8 mouse cellular contexts compared by ENCODE assay signal in the genomic region with DNA sequence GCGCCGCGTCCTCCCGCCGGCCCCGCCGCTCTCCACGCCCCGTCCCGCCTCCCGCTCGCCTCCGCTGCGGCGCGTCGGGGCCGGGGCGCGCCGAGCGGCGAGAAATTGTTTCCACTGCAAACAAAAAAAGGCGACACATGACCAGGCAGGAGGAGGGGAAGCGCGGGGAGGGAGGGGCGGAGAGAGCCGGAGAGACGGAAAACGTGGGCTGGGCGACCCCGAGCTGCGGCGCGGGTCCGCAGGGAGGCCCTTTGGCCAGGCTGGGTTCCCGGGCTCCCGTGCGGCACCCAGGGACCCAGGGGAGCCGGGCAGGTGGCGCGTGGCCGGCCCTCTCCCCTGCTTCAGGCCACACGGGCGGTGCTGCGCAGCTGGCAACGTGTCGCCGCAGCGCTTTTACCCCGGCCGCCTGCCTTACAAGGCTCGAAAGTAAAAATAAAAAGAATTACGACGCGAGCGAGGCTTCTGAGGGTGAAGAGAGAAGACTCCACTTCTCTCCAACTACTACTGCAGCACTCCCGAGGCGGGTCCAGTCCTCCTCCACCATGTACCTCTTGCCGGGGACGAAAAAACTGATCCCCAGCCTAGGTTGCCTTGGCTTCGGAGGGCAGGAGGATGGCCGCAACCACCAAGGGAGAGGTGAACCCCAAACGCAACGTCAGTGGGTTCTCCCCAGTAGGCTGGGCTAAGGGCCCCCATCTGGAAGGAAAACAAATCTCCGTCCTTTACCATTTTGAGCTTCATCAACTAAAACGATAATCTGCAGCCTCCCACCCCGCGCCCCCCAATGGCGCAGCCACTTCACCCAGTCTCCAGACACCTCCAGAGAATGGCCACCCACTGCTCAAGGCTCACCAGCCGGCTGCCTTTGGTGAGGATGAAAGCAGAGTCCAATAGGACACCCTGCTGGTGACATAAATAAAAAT.
DNase-seq lines count a peak whose midpoint lies in the region; ATAC-seq and TF ChIP-seq lines count a peak whose summit lies in the region.

No protein-coding gene starts in this region.

- H3K4me1 ChIP-seq in E14TG2a.4 (replicated peaks; ENCODE audit: low read depth, low read length): peaks cover 76% of the 10 kb centered on the region
- peaks cover 29% of the 10 kb centered on the region for H3K4me1 ChIP-seq in forebrain, embryonic 15.5 days
- peaks cover 3% of the 10 kb centered on the region; the same call in 1 of the 2 replicates for H3K4me1 ChIP-seq in lung, adult 2 months (ENCODE audit: control insufficient read depth, insufficient read depth, low read length)
- H3K4me1 ChIP-seq in neural tube, embryonic 15.5 days: peaks cover 27% of the 10 kb centered on the region

- DNase-seq in cerebellum, adult 11 months: peak; percentile 77
- DNase-seq in heart, postnatal 25 days (ENCODE audit: low spot score): peak; percentile 81
- DNase-seq in layer of hippocampus, adult 18-20 months (ENCODE audit: low spot score in 2 of 2): peak; percentile 69 to 81
- DNase-seq in lung, adult 2 months: peak; percentile 87
- DNase-seq in testis, postnatal 10 days (ENCODE audit: low spot score): peak; percentile 91

- H3K27me3 ChIP-seq in E14TG2a.4 (ENCODE audit: insufficient read depth, low read length): no peaks in the 10 kb centered on the region
- H3K27me3 ChIP-seq in forebrain, embryonic 15.5 days: no peaks in the 10 kb centered on the region
- H3K27me3 ChIP-seq in neural tube, embryonic 15.5 days (replicated peaks): no peaks in the 10 kb centered on the region

- peak overlapping the region; percentile 94 for H3K4me3 ChIP-seq in E14TG2a.4 (replicated peaks; ENCODE audit: low read length)
- H3K4me3 ChIP-seq in forebrain, embryonic 15.5 days: peak overlapping the region; percentile 99
- H3K4me3 ChIP-seq in lung, adult 2 months (replicated peaks; ENCODE audit: extremely low read depth, low read depth, low read length): peak overlapping the region; percentile 81
- H3K4me3 ChIP-seq in neural tube, embryonic 15.5 days (replicated peaks): peak overlapping the region; percentile 83

- no peak for TF ChIP-seq CTCF in E14TG2a.4 (conservative IDR thresholded peaks at IDR 0.05; ENCODE audit: low read length)
- TF ChIP-seq CTCF in lung, adult 2 months (IDR thresholded peaks at IDR 0.05; ENCODE audit: insufficient read depth, low read length): peak; percentile 36; the same call in 1 of the 2 replicates

- WGBS in forebrain, embryonic 15.5 days: under 1% methylated on average over 57 of the region's 71 CpGs
- under 1% methylated on average over 67 of the region's 71 CpGs for WGBS in lung, adult 2 months
- WGBS in neural tube, embryonic 15.5 days: under 1% methylated on average over 53 of the region's 71 CpGs

- H3K9ac ChIP-seq in forebrain, embryonic 15.5 days (replicated peaks): peak overlapping the region; percentile 94
- H3K9ac ChIP-seq in neural tube, embryonic 15.5 days (replicated peaks): peak overlapping the region; percentile 78

- peak overlapping the region; percentile 95 for H3K27ac ChIP-seq in forebrain, embryonic 15.5 days (replicated peaks)
- peak overlapping the region; percentile 89 for H3K27ac ChIP-seq in neural tube, embryonic 15.5 days (replicated peaks)

- peak; percentile 45; the same call in 1 of the 2 replicates for TF ChIP-seq POLR2A in lung, adult 2 months (IDR thresholded peaks at IDR 0.05; ENCODE audit: borderline replicate concordance, extremely low read depth, low read depth, low read length)

- intact Hi-C loops in heart, postnatal 25 days (cut with DNase I): loop anchor here (2.0 to 10.0 kb wide), 7 partner anchors 56 to 442 kb away; partner anchors contain the start of gene Foxn3

- H3K4me2 ChIP-seq in forebrain, embryonic 15.5 days (replicated peaks): peak overlapping the region; percentile 85
- H3K4me2 ChIP-seq in neural tube, embryonic 15.5 days: peak overlapping the region; percentile 77

- peak; percentile 83 for ATAC-seq in forebrain, embryonic 15.5 days (replicated peaks)
- peak; percentile 80 for ATAC-seq in neural tube, embryonic 15.5 days (ENCODE audit: low FRiP score)

- peaks cover 10% of the 10 kb centered on the region for H3K36me3 ChIP-seq in E14TG2a.4 (ENCODE audit: insufficient read depth, low read length)
- peaks cover 6% of the 10 kb centered on the region; the same call in 1 of the 2 replicates for H3K36me3 ChIP-seq in forebrain, embryonic 15.5 days
- no peaks in the 10 kb centered on the region for H3K36me3 ChIP-seq in neural tube, embryonic 15.5 days

- H3K9me3 ChIP-seq in E14TG2a.4 (ENCODE audit: low read length): peaks cover 5% of the 10 kb centered on the region; the same call in 1 of the 2 replicates
- H3K9me3 ChIP-seq in forebrain, embryonic 15.5 days: no peaks in the 10 kb centered on the region
- no peaks in the 10 kb centered on the region for H3K9me3 ChIP-seq in neural tube, embryonic 15.5 days (replicated peaks)

Comparison
In these comparisons a context has a peak if more than half of its experiments do, and no peak if none do; other contexts are left out.
1. Peak in every context shown above with its lines: DNase-seq, ATAC-seq, H3K4me3 ChIP-seq and H3K27ac ChIP-seq.